Mouse (Mus musculus): ENCODE measurements around the gene Cela3b. TPM values are rescaled to one million over a fixed set of nuclear protein-coding genes. Genes with fewer than 3 reads are reported as not detected.

Cela3b gene
- polyA plus RNA-seq, 1 experiment, result 6,152 TPM

- TF ChIP-seq CTCF (IDR thresholded peaks at IDR 0.05; ENCODE audit: extremely low read depth, insufficient read depth, insufficient read length, insufficient replicate concordance), result no peak
- TF ChIP-seq POLR2A (IDR thresholded peaks at IDR 0.05; ENCODE audit: low read depth, low read length), result no peak
- Histone ChIP-seq H3K4me3 (ENCODE audit: extremely low read depth, insufficient read depth, insufficient read length) (no peak overlapping the region), H3K4me1 (ENCODE audit: control insufficient read depth, insufficient read depth, insufficient read length) (peaks cover 9% of the 10 kb centered on the region), H3K27ac (ENCODE audit: insufficient read depth, low read length) (no peak overlapping the region; the same call in 1 of the 2 replicates), H3K27me3 (ENCODE audit: control insufficient read depth, insufficient read depth, low read length) (peaks cover 3% of the 10 kb centered on the region; the same call in 1 of the 2 replicates), H3K36me3 (ENCODE audit: control insufficient read depth, insufficient read depth, low read length) (no peaks in the 10 kb centered on the region)
- 80% methylated on average over 13 of the region's 13 CpGs for WGBS
- no peak for DNase-seq (ENCODE audit: low read depth in 1 of 2, low spot score in 2 of 2)
Measured at GRCm38 (mm10) chr4:137465125-137465787, 34.9 kb upstream of the Cela3b start.

- Histone ChIP-seq H3K4me3 (ENCODE audit: extremely low read depth, insufficient read depth, insufficient read length) (no peak overlapping the region), H3K27ac (ENCODE audit: insufficient read depth, low read length) (no peak overlapping the region), H3K36me3 (ENCODE audit: control insufficient read depth, insufficient read depth, low read length) (no peaks in the 10 kb centered on the region), H3K27me3 (ENCODE audit: control insufficient read depth, insufficient read depth, low read length) (no peaks in the 10 kb centered on the region), H3K4me1 (ENCODE audit: control insufficient read depth, insufficient read depth, insufficient read length) (no peaks in the 10 kb centered on the region)
- TF ChIP-seq POLR2A (IDR thresholded peaks at IDR 0.05; ENCODE audit: low read depth, low read length) (no peak), CTCF (IDR thresholded peaks at IDR 0.05; ENCODE audit: extremely low read depth, insufficient read depth, insufficient read length, insufficient replicate concordance) (no peak)
- WGBS, result 86% methylated on average over 16 of the region's 16 CpGs
- DNase-seq (ENCODE audit: low read depth in 1 of 2, low spot score in 2 of 2), result no peak
Measured at GRCm38 (mm10) chr4:137461981-137462690, 31.8 kb upstream of the Cela3b start.

- no peak for DNase-seq (ENCODE audit: low read depth in 1 of 2, low spot score in 2 of 2)
- TF ChIP-seq CTCF (IDR thresholded peaks at IDR 0.05; ENCODE audit: extremely low read depth, insufficient read depth, insufficient read length, insufficient replicate concordance) (no peak), POLR2A (IDR thresholded peaks at IDR 0.05; ENCODE audit: low read depth, low read length) (no peak)
- Histone ChIP-seq H3K36me3 (ENCODE audit: control insufficient read depth, insufficient read depth, low read length) (no peaks in the 10 kb centered on the region), H3K27me3 (ENCODE audit: control insufficient read depth, insufficient read depth, low read length) (no peaks in the 10 kb centered on the region), H3K4me1 (ENCODE audit: control insufficient read depth, insufficient read depth, insufficient read length) (no peaks in the 10 kb centered on the region), H3K27ac (ENCODE audit: insufficient read depth, low read length) (no peak overlapping the region), H3K4me3 (ENCODE audit: extremely low read depth, insufficient read depth, insufficient read length) (no peak overlapping the region)
- WGBS, result 76% methylated on average over 4 of the region's 4 CpGs
Measured at GRCm38 (mm10) chr4:137461217-137461616, 30.9 kb upstream of the Cela3b start.

GRCm38 (mm10) chr4:137460676-137461075 lies 30.3 kb upstream of the Cela3b start:
- no peak overlapping the region for H3K27ac ChIP-seq (ENCODE audit: insufficient read depth, low read length)
- H3K36me3 ChIP-seq (ENCODE audit: control insufficient read depth, insufficient read depth, low read length), result no peaks in the 10 kb centered on the region
- 86% methylated on average over 14 of the region's 14 CpGs for WGBS
- DNase-seq (ENCODE audit: low read depth in 1 of 2, low spot score in 2 of 2), result no peak
- no peaks in the 10 kb centered on the region for H3K27me3 ChIP-seq (ENCODE audit: control insufficient read depth, insufficient read depth, low read length)
- TF ChIP-seq POLR2A (IDR thresholded peaks at IDR 0.05; ENCODE audit: low read depth, low read length), result no peak
- no peak for TF ChIP-seq CTCF (IDR thresholded peaks at IDR 0.05; ENCODE audit: extremely low read depth, insufficient read depth, insufficient read length, insufficient replicate concordance)
- H3K4me1 ChIP-seq (ENCODE audit: control insufficient read depth, insufficient read depth, insufficient read length), result no peaks in the 10 kb centered on the region
- H3K4me3 ChIP-seq (ENCODE audit: extremely low read depth, insufficient read depth, insufficient read length), result no peak overlapping the region

- Histone ChIP-seq H3K36me3 (ENCODE audit: control insufficient read depth, insufficient read depth, low read length) (no peaks in the 10 kb centered on the region), H3K4me3 (ENCODE audit: extremely low read depth, insufficient read depth, insufficient read length) (no peak overlapping the region), H3K27ac (ENCODE audit: insufficient read depth, low read length) (no peak overlapping the region), H3K4me1 (ENCODE audit: control insufficient read depth, insufficient read depth, insufficient read length) (no peaks in the 10 kb centered on the region), H3K27me3 (ENCODE audit: control insufficient read depth, insufficient read depth, low read length) (no peaks in the 10 kb centered on the region)
- DNase-seq (ENCODE audit: low read depth in 1 of 2, low spot score in 2 of 2), result no peak
- 22% methylated on average over 5 of the region's 5 CpGs for WGBS
- TF ChIP-seq POLR2A (IDR thresholded peaks at IDR 0.05; ENCODE audit: low read depth, low read length) (no peak), CTCF (IDR thresholded peaks at IDR 0.05; ENCODE audit: extremely low read depth, insufficient read depth, insufficient read length, insufficient replicate concordance) (no peak)
Measured at GRCm38 (mm10) chr4:137458861-137459260, 28.5 kb upstream of the Cela3b start.

GRCm38 (mm10) chr4:137458310-137458709 lies 28.0 kb upstream of the Cela3b start:
- no peak overlapping the region for H3K27ac ChIP-seq (ENCODE audit: insufficient read depth, low read length)
- H3K4me3 ChIP-seq (ENCODE audit: extremely low read depth, insufficient read depth, insufficient read length), result no peak overlapping the region
- H3K4me1 ChIP-seq (ENCODE audit: control insufficient read depth, insufficient read depth, insufficient read length), result no peaks in the 10 kb centered on the region
- H3K36me3 ChIP-seq (ENCODE audit: control insufficient read depth, insufficient read depth, low read length), result no peaks in the 10 kb centered on the region
- no peak for TF ChIP-seq POLR2A (IDR thresholded peaks at IDR 0.05; ENCODE audit: low read depth, low read length)
- TF ChIP-seq CTCF (IDR thresholded peaks at IDR 0.05; ENCODE audit: extremely low read depth, insufficient read depth, insufficient read length, insufficient replicate concordance), result no peak
- DNase-seq (ENCODE audit: low read depth in 1 of 2, low spot score in 2 of 2), result no peak
- WGBS, result 57% methylated on average over 9 of the region's 9 CpGs
- no peaks in the 10 kb centered on the region for H3K27me3 ChIP-seq (ENCODE audit: control insufficient read depth, insufficient read depth, low read length)

- Histone ChIP-seq H3K27me3 (ENCODE audit: control insufficient read depth, insufficient read depth, low read length) (no peaks in the 10 kb centered on the region), H3K4me3 (ENCODE audit: extremely low read depth, insufficient read depth, insufficient read length) (no peak overlapping the region), H3K27ac (ENCODE audit: insufficient read depth, low read length) (no peak overlapping the region), H3K36me3 (ENCODE audit: control insufficient read depth, insufficient read depth, low read length) (no peaks in the 10 kb centered on the region), H3K4me1 (ENCODE audit: control insufficient read depth, insufficient read depth, insufficient read length) (no peaks in the 10 kb centered on the region)
- TF ChIP-seq CTCF (IDR thresholded peaks at IDR 0.05; ENCODE audit: extremely low read depth, insufficient read depth, insufficient read length, insufficient replicate concordance) (no peak), POLR2A (IDR thresholded peaks at IDR 0.05; ENCODE audit: low read depth, low read length) (no peak)
- 71% methylated on average over 4 of the region's 4 CpGs for WGBS
- DNase-seq (ENCODE audit: low read depth in 1 of 2, low spot score in 2 of 2), result no peak
Measured at GRCm38 (mm10) chr4:137457292-137457691, 27.0 kb upstream of the Cela3b start.

Measured in spleen, adult 2 months (tissue).